Mouse (Mus musculus) limb, embryonic 14.5 days (tissue): Measurements from ENCODE around the gene Vwa1. TPM values are rescaled to one million over a fixed set of nuclear protein-coding genes. Genes with fewer than 3 reads are reported as not detected.

Experiments
- ATAC-seq: fragments of 200-750 bp; cut with Nextera tagmentation; 2 replicates; pipeline ENCODE4 v1.8.0; 2017; ENCODE audit warnings: low read depth, moderate number of reproducible peaks, moderate TSS enrichment; ENCODE audit not compliant: low FRiP score
- DNase-seq: peaks from one replicate; pipeline ENCODE4 v3.0.0-alpha.2; 2015; ENCODE audit warnings: low spot score
- H3K27ac ChIP-seq: fragments of 300-500 bp; sonication (generic); replicated peaks from 2 replicates; pipeline ENCODE4 v1.5.1; 2014; ENCODE audit warnings: low read depth, mild to moderate bottlenecking, low read length, moderate library complexity, mixed read lengths
- H3K27me3 ChIP-seq: fragments of 300-500 bp; sonication (generic); 2 replicates; pipeline ENCODE4 v1.6.1; 2014; ENCODE audit warnings: low read length, mixed read lengths; ENCODE audit not compliant: control insufficient read depth, insufficient read depth
- H3K36me3 ChIP-seq: fragments of 300-500 bp; sonication (generic); 2 replicates; pipeline ENCODE4 v1.6.1; 2014; ENCODE audit warnings: mild to moderate bottlenecking, low read length, moderate library complexity, mixed read lengths; ENCODE audit not compliant: control insufficient read depth, insufficient read depth
- H3K4me1 ChIP-seq: fragments of 300-500 bp; sonication (generic); 2 replicates; pipeline ENCODE4 v1.6.1; 2014; ENCODE audit warnings: antibody characterized with exemption, low read length, mixed read lengths; ENCODE audit not compliant: control insufficient read depth, insufficient read depth
- H3K4me2 ChIP-seq: fragments of 300-500 bp; sonication (generic); replicated peaks from 2 replicates; pipeline ENCODE4 v1.6.1; 2014; ENCODE audit warnings: low read depth, mild to moderate bottlenecking, low read length, moderate library complexity; ENCODE audit not compliant: severe bottlenecking
- H3K4me3 ChIP-seq: fragments of 300-500 bp; sonication (generic); replicated peaks from 2 replicates; pipeline ENCODE4 v1.5.1; 2014; ENCODE audit warnings: low read length
- H3K9ac ChIP-seq: fragments of 300-500 bp; sonication (generic); 2 replicates; pipeline ENCODE4 v1.6.1; 2014; ENCODE audit warnings: mild to moderate bottlenecking, low read depth, low read length, moderate library complexity; ENCODE audit not compliant: severe bottlenecking
- H3K9me3 ChIP-seq: fragments of 300-500 bp; sonication (generic); 2 replicates; pipeline ENCODE4 v1.6.1; 2016; ENCODE audit warnings: low read length; ENCODE audit not compliant: control insufficient read depth
- POLR2A ChIP-seq: fragments of 200-500 bp; IDR thresholded peaks from 2 replicates; pipeline ENCODE4 v1.8.0; 2012; ENCODE audit warnings: inconsistent platforms, mild to moderate bottlenecking, moderate library complexity, borderline replicate concordance; ENCODE audit not compliant: insufficient read depth, insufficient read length; ENCODE audit errors: extremely low read depth
- WGBS: fragments of 180-500 bp; shearing (Covaris S2); extraction: QIAGEN DNeasy Blood & Tissue Kit; methylation state at CpG from one replicate; pipeline ENCODE4 v1.1.7; 2014; 5-methylcytosine and 5-hydroxymethylcytosine counted together
- polyA plus RNA-seq, 2 experiments: library from polyadenylated mRNA; depleted of rRNA in 1 of 2; stranded (reverse) in 1 of 2; unstranded in 1 of 2; fragments of >200 nt; fragmentation: Nextera tagmentation in 1 of 2; extraction: Ambion mirVana in 1 of 2; gene quantifications; 2 replicates each; pipeline versions ENCODE4 v1.2.1 to v1.2.3; 2012 to 2014

The Vwa1 gene
- polyA plus RNA-seq, 2 experiments: 12.4 to 13.9 TPM

DNA sequence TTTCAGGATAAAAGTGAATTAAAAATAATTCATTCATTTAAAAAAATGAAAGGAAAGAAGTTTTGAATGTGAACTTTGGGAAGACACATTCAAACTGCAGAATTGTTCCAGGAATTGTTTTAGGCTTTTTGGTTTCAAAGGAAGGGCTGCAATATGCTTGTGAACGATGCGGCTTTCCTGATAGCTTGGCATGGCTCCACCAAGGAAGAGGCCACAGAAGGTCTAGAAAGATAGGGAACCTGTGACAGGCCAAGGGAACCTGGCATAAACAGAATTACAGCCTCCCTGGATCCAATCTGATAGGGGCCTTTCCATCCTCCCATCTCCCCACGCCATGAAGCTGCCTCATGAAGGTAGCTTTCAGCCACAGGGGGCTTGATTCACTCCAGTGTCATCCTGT lies 13.8 kb upstream of the Vwa1 start:
- Histone ChIP-seq H3K27me3 (no peaks in the 10 kb centered on the region), H3K9me3 (no peaks in the 10 kb centered on the region), H3K4me2 (no peak overlapping the region), H3K4me3 (no peak overlapping the region), H3K9ac (no peak overlapping the region), H3K4me1 (peaks cover 3% of the 10 kb centered on the region; the same call in 1 of the 2 replicates), H3K36me3 (no peaks in the 10 kb centered on the region), H3K27ac (no peak overlapping the region)
- no peak for TF ChIP-seq POLR2A
- WGBS: 72% methylated on average over 3 of the region's 3 CpGs
- no peak for DNase-seq
- ATAC-seq: no peak

- H3K36me3 ChIP-seq: no peaks in the 10 kb centered on the region
- no peaks in the 10 kb centered on the region for H3K27me3 ChIP-seq
- DNase-seq: no peak
- H3K9ac ChIP-seq: peak within 1 kb of the TSS; percentile 82
- H3K9me3 ChIP-seq: no peaks in the 10 kb centered on the region
- no peak for ATAC-seq
- peak within 1 kb of the TSS; percentile 59 for H3K4me3 ChIP-seq
- peaks cover 3% of the 10 kb centered on the region; the same call in 1 of the 2 replicates for H3K4me1 ChIP-seq
- WGBS: 59% methylated on average over 5 of the region's 5 CpGs
- H3K27ac ChIP-seq: no peak within 1 kb of the TSS
- no peak for TF ChIP-seq POLR2A
- peak within 1 kb of the TSS; percentile 71 for H3K4me2 ChIP-seq
Observed at GRCm38 (mm10) chr4:155785819-155786218, 11.3 kb upstream of the Vwa1 start, which contains the start of gene Tmem88b. Gene Tmem88b, minus strand, starts transcription at chr4:155785874.

DNA sequence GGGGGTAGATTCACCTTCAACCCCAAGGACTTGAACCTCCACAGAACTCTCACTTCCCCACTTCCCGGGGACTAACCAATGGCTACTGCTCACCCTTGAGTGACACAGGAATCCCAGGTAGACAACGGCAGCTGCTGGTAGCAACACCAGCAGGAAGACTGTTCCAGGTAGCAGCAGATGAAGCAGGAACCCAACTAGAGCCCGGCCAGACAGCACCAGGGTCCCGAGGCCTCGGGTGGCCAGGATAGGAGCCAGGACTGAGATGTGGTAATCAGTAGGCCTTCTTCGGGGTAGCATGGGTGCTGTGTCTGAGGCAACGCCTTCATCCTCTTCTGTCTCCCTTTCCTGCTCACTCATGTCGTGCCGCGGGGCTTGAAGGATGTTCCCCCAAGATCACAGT lies 10.7 kb upstream of the Vwa1 start:
- Histone ChIP-seq H3K4me2 (no peak overlapping the region), H3K9me3 (no peaks in the 10 kb centered on the region), H3K36me3 (no peaks in the 10 kb centered on the region), H3K27ac (no peak overlapping the region), H3K9ac (no peak overlapping the region), H3K27me3 (no peaks in the 10 kb centered on the region), H3K4me1 (peaks cover 3% of the 10 kb centered on the region; the same call in 1 of the 2 replicates), H3K4me3 (no peak overlapping the region)
- ATAC-seq (no peak), DNase-seq (no peak)
- 87% methylated on average over 10 of the region's 10 CpGs for WGBS
- TF ChIP-seq POLR2A: no peak

- Histone ChIP-seq H3K4me2 (peak overlapping the region; percentile 71), H3K27me3 (no peaks in the 10 kb centered on the region), H3K4me3 (peak overlapping the region; percentile 59), H3K27ac (peak overlapping the region; percentile 70), H3K9ac (peak overlapping the region; percentile 82), H3K9me3 (no peaks in the 10 kb centered on the region), H3K36me3 (no peaks in the 10 kb centered on the region), H3K4me1 (peaks cover 3% of the 10 kb centered on the region; the same call in 1 of the 2 replicates)
- DNase-seq (peak; percentile 74), ATAC-seq (peak; percentile 76)
- WGBS: under 1% methylated on average over 52 of the region's 52 CpGs
- TF ChIP-seq POLR2A: 0 out of 2 replicates have a peak, but pooled peaks have one; percentile 27
Observed at GRCm38 (mm10) chr4:155784081-155784701, 9.7 kb upstream of the Vwa1 start.

GRCm38 (mm10) chr4:155783486-155784080 lies 9.1 kb upstream of the Vwa1 start:
- Histone ChIP-seq H3K36me3 (no peaks in the 10 kb centered on the region), H3K4me3 (peak overlapping the region; percentile 59), H3K4me1 (peaks cover 3% of the 10 kb centered on the region; the same call in 1 of the 2 replicates), H3K27me3 (no peaks in the 10 kb centered on the region), H3K27ac (peak overlapping the region; percentile 70; the same call in 1 of the 2 replicates), H3K9ac (peak overlapping the region; percentile 82), H3K4me2 (peak overlapping the region; percentile 71), H3K9me3 (no peaks in the 10 kb centered on the region)
- TF ChIP-seq POLR2A: no peak
- ATAC-seq (no peak), DNase-seq (no peak)
- WGBS: 43% methylated on average over 16 of the region's 16 CpGs
